Mouse (Mus musculus): ENCODE results near the gene Myh14.
"Not testable (repeated sequence)": the region's sequence is repeated elsewhere in the genome, so short reads cannot be mapped to it uniquely, and the experiment has no call there.

Myh14 gene

DNA sequence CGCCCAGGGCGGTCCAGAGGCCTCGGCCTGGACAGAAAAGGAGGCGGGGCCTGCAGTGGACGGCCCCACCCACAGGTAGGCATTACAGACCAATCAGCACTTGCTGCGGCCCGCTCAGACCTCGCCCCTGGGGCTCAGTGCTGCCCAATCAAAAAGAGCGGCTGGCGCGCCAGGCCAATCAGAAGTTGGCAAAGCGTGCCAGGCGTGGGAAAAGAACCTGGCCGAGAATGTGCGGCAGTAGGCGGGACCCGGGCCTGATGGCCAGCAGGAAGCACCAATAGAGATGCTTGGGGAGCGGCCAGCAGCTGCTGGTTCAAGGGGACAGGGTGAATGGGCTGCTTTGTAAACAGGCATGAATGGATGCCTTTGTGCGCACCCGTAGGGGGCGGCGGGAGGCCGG is at the start of gene Myh14:
TSS of gene Myh14 (minus strand) at position 41 of the 400 bp plus-strand sequence.
- peak; percentile 87 for DNase-seq (ENCODE audit: low spot score)

DNA sequence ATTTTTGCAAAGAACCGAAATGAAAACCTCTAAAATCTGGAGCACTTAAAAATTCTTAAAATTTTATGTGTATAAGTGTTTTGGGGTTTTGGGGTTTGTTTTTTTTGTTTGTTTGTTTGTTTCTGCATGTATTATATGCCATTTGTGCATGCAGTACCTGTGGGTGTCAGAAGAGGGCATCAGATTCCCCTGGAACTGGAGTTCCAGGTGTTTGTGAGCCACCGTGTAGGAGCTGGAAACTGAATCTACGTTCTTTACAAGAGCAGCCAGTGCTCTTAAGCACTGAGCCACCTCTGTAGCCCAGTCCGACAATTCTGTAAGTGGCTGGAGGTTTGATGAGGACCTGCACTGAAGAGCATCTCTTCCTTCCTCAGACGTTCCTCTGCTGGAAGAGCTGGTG is 39.2 kb upstream of the Myh14 start:
- no peak for DNase-seq (ENCODE audit: low spot score)

- DNase-seq (ENCODE audit: low spot score) = no peak
Observed at GRCm38 (mm10) chr7:44708574-44708973, 37.9 kb upstream of the Myh14 start, which contains the start of gene Izumo2. TSS of gene Izumo2 (plus strand) at chr7:44708742.

DNA sequence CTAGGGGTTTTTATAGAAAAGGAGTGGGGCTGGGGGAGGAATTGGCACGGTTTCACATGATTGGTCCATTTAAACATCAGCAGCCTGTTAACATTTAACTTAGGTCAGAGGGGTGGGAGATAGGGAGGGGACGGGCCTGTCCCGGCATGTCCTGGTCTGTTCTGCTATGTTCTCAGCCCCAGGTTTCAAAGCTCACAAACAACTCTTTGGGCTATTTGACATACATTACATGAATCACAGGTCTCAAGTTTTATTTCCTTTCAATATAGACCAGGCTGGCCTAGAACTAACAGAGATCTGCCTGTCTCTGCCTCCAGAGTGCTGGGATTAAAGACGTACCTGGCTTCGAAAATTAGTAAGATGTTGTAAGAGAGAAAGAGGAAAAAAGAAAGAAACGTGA is 37.5 kb upstream of the Myh14 start:
- not testable (repeated sequence) for DNase-seq (ENCODE audit: low spot score)

GRCm38 (mm10) chr7:44707169-44707675 is 36.6 kb upstream of the Myh14 start:
- no peak for DNase-seq (ENCODE audit: low spot score)

- DNase-seq (ENCODE audit: low spot score) = no peak
Observed at GRCm38 (mm10) chr7:44706322-44706721, 35.7 kb upstream of the Myh14 start.

GRCm38 (mm10) chr7:44705086-44705485 is 34.4 kb upstream of the Myh14 start:
- DNase-seq (ENCODE audit: low spot score) = no peak

DNA sequence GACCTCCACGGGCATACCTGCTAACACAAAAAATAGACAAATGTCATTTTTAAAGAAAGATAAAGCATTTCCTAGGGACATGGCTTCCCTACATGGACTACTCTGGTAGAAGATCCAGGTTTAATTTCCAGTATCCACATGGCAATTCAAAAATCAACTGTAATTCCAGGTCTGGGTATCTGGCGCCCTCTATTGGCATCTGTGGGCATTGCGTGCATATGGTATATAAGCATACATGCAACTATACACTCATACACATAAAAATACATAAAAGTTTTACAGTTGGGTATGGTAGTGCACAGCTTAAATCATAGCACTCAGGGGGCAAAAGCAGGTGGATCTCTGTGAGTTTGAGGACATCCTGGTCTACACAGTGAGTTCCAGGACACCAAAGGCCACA is 33.7 kb upstream of the Myh14 start:
- DNase-seq (ENCODE audit: low spot score) = no peak

GRCm38 (mm10) chr7:44702985-44703384 is 32.3 kb upstream of the Myh14 start:
- DNase-seq (ENCODE audit: low spot score) = no peak

- DNase-seq (ENCODE audit: low spot score) = no peak
Observed at GRCm38 (mm10) chr7:44701921-44702320, 31.3 kb upstream of the Myh14 start.

DNA sequence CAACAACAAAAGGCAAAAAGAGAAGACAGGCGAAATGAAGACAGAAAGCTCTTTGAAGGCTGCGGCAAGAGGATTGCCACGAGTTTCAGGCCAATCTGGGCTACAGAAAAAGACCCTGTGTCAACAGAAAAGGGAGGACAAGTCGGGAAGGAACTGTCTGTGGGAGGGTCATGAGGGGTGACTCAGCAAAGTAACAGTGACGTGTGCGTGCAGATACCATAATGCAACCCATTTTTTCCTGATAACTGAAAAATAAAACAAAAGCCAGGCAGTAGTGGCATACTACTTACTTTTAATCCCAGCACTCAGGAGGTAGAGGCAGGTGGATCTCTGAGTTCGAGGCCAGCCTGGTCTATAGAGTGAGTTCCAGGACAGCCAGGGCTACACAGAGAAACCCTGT is 27.3 kb upstream of the Myh14 start:
- DNase-seq (ENCODE audit: low spot score) = no peak

- DNase-seq (ENCODE audit: low spot score) = peak; percentile 82
Observed at GRCm38 (mm10) chr7:44697191-44697710, 26.6 kb upstream of the Myh14 start.

- DNase-seq (ENCODE audit: low spot score) = no peak
Observed at GRCm38 (mm10) chr7:44695223-44695622, 24.6 kb upstream of the Myh14 start.

- DNase-seq (ENCODE audit: low spot score) = no peak
Observed at GRCm38 (mm10) chr7:44693427-44694175, 23.0 kb upstream of the Myh14 start.

DNA sequence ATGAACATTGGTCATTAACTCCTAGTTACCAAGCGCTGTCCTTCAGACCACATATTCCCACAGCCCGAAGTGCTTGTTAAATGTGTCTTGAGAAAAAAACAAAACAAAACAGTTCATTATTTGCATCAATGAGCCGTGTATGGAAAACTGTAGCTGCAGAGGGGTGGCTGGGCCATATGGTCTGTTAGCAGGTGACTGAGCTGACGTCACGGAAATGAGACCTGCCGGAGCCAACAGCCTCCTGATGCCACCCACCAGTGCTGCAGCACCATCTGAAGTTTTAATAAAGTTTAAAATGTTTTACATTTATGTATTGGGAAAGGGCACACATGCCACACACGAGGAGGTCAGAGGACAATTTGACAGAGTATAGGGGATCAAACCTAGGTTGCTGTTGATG is 18.7 kb upstream of the Myh14 start:
- no peak for DNase-seq (ENCODE audit: low spot score)

DNA sequence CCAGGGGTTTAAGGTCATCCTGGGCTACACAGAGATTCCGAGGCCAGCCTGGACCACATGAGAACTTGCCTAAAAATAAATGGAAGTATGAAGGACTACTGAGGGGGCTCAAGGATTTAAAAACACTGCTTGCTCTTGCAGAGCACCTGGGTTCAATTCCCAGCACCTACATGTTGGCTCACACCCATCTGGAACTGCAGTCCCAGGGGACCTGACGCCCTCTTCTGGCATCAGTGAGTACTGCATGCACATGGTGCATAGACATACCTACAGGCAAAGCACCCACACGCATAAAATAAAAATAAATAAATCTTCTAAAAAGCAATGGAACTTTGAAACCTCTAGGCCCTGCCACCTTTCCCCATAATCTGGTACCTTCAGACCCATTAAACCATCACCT is 18.2 kb upstream of the Myh14 start:
- no peak for DNase-seq (ENCODE audit: low spot score)

- DNase-seq (ENCODE audit: low spot score) = peak; percentile 61
Observed at GRCm38 (mm10) chr7:44685531-44686402, 15.1 kb upstream of the Myh14 start.

DNA sequence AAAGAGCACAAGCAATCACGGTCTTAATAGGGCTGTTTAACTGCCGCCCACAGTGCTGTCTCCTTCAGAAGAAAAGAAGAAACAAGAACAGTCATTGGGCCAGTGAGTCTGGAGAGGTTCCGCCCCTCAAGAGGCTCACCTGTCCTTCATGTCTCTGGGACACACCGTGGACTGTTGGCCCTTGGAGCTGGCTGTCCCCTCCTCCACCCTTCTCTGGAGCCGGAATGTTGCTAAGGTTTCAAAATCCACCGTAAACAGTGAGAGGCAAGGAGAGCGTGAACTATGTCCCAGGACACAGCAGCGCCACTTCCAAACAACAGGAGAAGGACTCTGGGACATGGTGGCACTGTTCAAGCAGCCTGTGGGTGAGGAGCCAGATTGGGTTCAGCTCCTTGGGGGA is 13.0 kb upstream of the Myh14 start:
- no peak for DNase-seq (ENCODE audit: low spot score)

DNA sequence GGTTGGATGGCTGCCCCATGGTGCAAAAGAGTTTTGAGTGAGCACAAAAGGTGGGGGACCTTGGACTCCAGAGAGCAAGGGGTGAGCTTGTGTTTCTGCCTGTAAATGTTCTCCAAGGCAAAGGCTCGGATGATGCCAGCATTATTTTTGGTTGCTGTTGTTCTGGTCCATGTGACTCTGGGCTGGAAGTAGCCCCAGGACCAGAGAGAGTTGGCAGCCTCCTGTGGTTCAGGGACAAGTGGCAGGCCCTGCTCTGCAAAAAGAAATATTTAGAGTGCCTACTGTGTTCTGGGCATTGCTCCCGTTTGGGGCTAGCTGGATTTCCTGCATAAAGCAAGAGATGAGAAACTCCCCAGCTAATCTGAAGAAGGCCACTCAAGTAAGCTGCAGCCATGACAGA is 6.0 kb upstream of the Myh14 start:
- DNase-seq (ENCODE audit: low spot score) = no peak

DNA sequence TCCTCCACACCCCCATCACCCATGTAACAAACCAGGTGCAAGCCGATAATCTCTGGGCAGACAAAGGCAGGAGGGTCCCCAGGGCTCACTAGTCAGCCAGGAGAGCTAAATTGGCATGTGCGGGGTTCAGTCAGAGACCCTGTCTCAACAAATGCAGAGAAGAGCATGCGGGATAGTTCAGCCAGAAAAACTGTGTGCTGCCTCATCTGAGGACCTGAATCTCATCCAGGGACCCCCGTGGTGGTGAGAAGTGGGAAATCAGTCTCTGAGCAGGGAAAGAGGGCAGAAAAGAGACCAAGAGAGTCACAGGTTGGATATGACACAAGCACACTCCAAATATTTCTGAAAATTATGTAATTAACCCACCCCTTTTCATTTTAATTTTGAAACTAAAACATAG is 5.5 kb upstream of the Myh14 start:
- no peak for DNase-seq (ENCODE audit: low spot score)

- DNase-seq (ENCODE audit: low spot score) = no peak
Observed at GRCm38 (mm10) chr7:44675171-44675570, 4.5 kb upstream of the Myh14 start.

DNA sequence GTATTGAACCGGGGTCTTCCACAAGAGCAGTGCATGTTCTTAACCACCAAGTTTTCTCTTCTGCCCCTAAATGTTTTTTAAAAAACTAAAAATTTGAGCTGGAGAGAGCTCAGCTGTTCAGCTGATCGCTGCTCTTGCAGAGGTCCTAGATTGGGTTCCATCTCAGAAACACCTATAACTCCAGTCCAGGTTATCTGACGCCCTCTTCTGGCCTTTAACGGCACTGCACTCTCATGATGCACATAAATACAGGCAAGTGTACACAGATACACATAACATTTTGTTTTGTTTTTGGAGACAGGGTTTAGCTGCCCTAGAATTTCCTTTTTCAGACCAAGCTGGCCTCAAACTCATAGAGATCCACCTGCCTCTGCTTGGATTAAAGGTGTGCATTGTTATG is 3.9 kb upstream of the Myh14 start:
- no peak for DNase-seq (ENCODE audit: low spot score)

GRCm38 (mm10) chr7:44672193-44672592 is 1.6 kb upstream of the Myh14 start:
- no peak for DNase-seq (ENCODE audit: low spot score)
